Comparison of ENCODE assay signal across 8 mouse cellular contexts in genomic region chr6:28949269-28949668, GRCm38 (mm10).
A peak's percentile ranks its signal among the peaks of the same experiment; 100 is the strongest.
DNase-seq lines count a peak whose midpoint lies in the region; ATAC-seq lines count a peak whose summit lies in the region.

No protein-coding gene starts in this region.

- no peak overlapping the region for H3K4me2 ChIP-seq in heart, embryonic 16.5 days (ENCODE audit: low read depth, low read length)

- H3K4me3 ChIP-seq in heart, embryonic 16.5 days (ENCODE audit: low read length), result no peak overlapping the region

- H3K4me1 ChIP-seq in heart, embryonic 16.5 days (ENCODE audit: control insufficient read depth, insufficient read depth, low read length), result no peaks in the 10 kb centered on the region

- H3K27me3 ChIP-seq in heart, embryonic 16.5 days (ENCODE audit: control insufficient read depth, insufficient read depth, low read length), result no peaks in the 10 kb centered on the region

- 12% methylated on average over 12 of the region's 12 CpGs for WGBS in heart, embryonic 16.5 days

- H3K27ac ChIP-seq in heart, embryonic 16.5 days (ENCODE audit: low read length), result no peak overlapping the region

- DNase-seq in ES-CJ7 (ENCODE audit: low read depth, low spot score), result peak; percentile 64
- peak; percentile 88 for DNase-seq in adrenal gland, postnatal 10 days
- peak; percentile 78 for DNase-seq in embryo, embryonic 11 days
- DNase-seq in layer of hippocampus, adult 9-10 months (ENCODE audit: low spot score), result peak; percentile 38
- DNase-seq in lung, postnatal 36 days, result peak; percentile 79
- DNase-seq in skeletal muscle tissue, adult 2 months (ENCODE audit: low read depth, low spot score), result peak; percentile 18

- H3K36me3 ChIP-seq in heart, embryonic 16.5 days (ENCODE audit: control insufficient read depth, insufficient read depth), result no peaks in the 10 kb centered on the region

- H3K9ac ChIP-seq in heart, embryonic 16.5 days (ENCODE audit: low read length), result no peak overlapping the region

- ATAC-seq in heart, embryonic 16.5 days (replicated peaks; ENCODE audit: extremely low read depth, insufficient read depth, low FRiP score), result 0 out of 2 replicates have a peak, but pooled peaks have one; percentile 18
- ATAC-seq in monocyte, adult 5-6 weeks (replicated peaks; ENCODE audit: insufficient number of reproducible peaks, low FRiP score, low TSS enrichment, poor library complexity, severe bottlenecking), result no peak

- no peaks in the 10 kb centered on the region for H3K9me3 ChIP-seq in heart, embryonic 16.5 days (replicated peaks; ENCODE audit: control insufficient read depth, low read length)

Comparison
In these comparisons a context has a peak if more than half of its experiments do, and no peak if none do; other contexts are left out.
1. DNase-seq: peak in every context shown above with its lines; median percentile 88 in adrenal gland, postnatal 10 days; 79 in lung, postnatal 36 days; 78 in embryo, embryonic 11 days; 64 in ES-CJ7; 38 in layer of hippocampus, adult 9-10 months; 18 in skeletal muscle tissue, adult 2 months.